Mouse (Mus musculus) forebrain, embryonic 11.5 days (tissue): ENCODE results near the gene Yaf2. TPM values are rescaled to one million over a fixed set of nuclear protein-coding genes. Genes with fewer than 3 reads are reported as not detected.
A peak's percentile ranks its signal among the peaks of the same experiment; 100 is the strongest.

Experiments
- ATAC-seq: fragments of 200-750 bp; cut with Nextera tagmentation; replicated peaks from 2 replicates; pipeline ENCODE4 v1.8.0; 2017; ENCODE audit warnings: moderate TSS enrichment; ENCODE audit not compliant: low FRiP score
- DNase-seq: peaks from one replicate; pipeline ENCODE4 v3.0.0-alpha.2; 2017; ENCODE audit warnings: low spot score
- H3K27ac ChIP-seq: fragments of 300-500 bp; sonication (generic); 2 replicates; pipeline ENCODE4 v1.5.1; 2014; ENCODE audit warnings: low read depth, low read length
- H3K27me3 ChIP-seq: fragments of 300-500 bp; sonication (generic); 2 replicates; pipeline ENCODE4 v1.6.1; 2014; ENCODE audit warnings: mild to moderate bottlenecking, low read length, mixed read lengths; ENCODE audit not compliant: control insufficient read depth, insufficient read depth
- H3K36me3 ChIP-seq: fragments of 300-500 bp; sonication (generic); 2 replicates; pipeline ENCODE4 v1.6.1; 2014; ENCODE audit warnings: mild to moderate bottlenecking, low read length, moderate library complexity, mixed read lengths; ENCODE audit not compliant: control insufficient read depth, insufficient read depth
- H3K4me1 ChIP-seq: fragments of 300-500 bp; sonication (generic); replicated peaks from 2 replicates; pipeline ENCODE4 v1.6.1; 2014; ENCODE audit warnings: low read length, mixed read lengths; ENCODE audit not compliant: control insufficient read depth, insufficient read depth
- H3K4me2 ChIP-seq: fragments of 300-500 bp; sonication (generic); 2 replicates; pipeline ENCODE4 v1.6.1; 2014; ENCODE audit warnings: low read depth, mild to moderate bottlenecking, low read length, moderate library complexity, mixed read lengths; ENCODE audit not compliant: severe bottlenecking
- H3K4me3 ChIP-seq: fragments of 300-500 bp; sonication (generic); 2 replicates; pipeline ENCODE4 v1.5.1; 2014; ENCODE audit warnings: low read depth, low read length
- H3K9ac ChIP-seq: fragments of 300-500 bp; sonication (generic); 2 replicates; pipeline ENCODE4 v1.6.1; 2014; ENCODE audit warnings: low read length
- H3K9me3 ChIP-seq: fragments of 300-500 bp; sonication (generic); 2 replicates; pipeline ENCODE4 v1.6.1; 2016; ENCODE audit warnings: low read length, mixed read lengths; ENCODE audit not compliant: control insufficient read depth
- WGBS: fragments of 180-500 bp; shearing (Covaris S2); extraction: QIAGEN DNeasy Blood & Tissue Kit; methylation state at CpG from one replicate; pipeline ENCODE4 v1.1.7; 2014; 5-methylcytosine and 5-hydroxymethylcytosine counted together
- polyA plus RNA-seq: library from polyadenylated mRNA; unstranded; fragments of >200 nt; fragmentation: Nextera tagmentation; extraction: Ambion mirVana; gene quantifications from 2 replicates; pipeline ENCODE4 v1.2.1, GENCODE M21; 2014

The Yaf2 gene
- polyA plus RNA-seq, 1 experiment from 2014 or later = 116 TPM

DNA sequence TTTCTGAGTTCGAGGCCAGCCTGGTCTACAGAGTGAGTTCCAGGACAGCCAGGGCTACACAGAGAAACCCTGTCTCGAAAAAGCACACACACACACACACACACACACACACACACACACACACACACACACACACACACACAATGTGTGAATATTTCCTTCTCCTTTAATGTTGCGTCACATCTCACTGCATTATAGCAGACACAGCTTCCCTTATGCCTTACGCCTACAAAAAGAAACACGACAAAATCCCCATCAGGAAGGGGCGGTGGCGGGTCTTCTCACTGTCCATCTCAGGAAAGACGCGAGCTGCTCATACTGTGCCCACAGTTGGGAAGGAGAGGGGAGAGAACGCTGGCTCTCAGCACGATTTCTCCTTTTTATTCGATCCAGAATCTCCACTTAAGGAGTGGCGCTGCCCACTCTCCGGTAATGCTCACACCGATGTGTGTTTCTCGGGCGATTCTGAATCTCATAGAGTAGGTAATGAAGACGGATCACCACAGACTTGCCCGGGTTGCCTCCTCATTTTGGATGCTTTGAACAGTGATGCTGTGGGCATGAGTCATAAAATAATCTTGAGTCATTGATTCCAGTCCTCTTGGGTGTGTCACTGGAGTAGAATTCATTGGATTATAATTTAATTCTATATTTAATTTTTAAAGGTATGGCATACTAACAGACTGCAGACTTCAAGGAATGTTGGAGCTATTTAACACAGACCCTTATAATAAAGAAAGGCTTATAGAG lies 21.8 kb upstream of the Yaf2 start:
- ATAC-seq (no peak), DNase-seq (no peak)
- H3K4me1 ChIP-seq = no peaks in the 10 kb centered on the region
- no peaks in the 10 kb centered on the region for H3K36me3 ChIP-seq
- no peaks in the 10 kb centered on the region for H3K9me3 ChIP-seq
- WGBS = 92% methylated on average over 19 of the region's 19 CpGs
- H3K27me3 ChIP-seq = no peaks in the 10 kb centered on the region
- H3K4me2 ChIP-seq = no peak overlapping the region
- H3K9ac ChIP-seq = no peak overlapping the region
- H3K27ac ChIP-seq = no peak overlapping the region
- H3K4me3 ChIP-seq = no peak overlapping the region

DNA sequence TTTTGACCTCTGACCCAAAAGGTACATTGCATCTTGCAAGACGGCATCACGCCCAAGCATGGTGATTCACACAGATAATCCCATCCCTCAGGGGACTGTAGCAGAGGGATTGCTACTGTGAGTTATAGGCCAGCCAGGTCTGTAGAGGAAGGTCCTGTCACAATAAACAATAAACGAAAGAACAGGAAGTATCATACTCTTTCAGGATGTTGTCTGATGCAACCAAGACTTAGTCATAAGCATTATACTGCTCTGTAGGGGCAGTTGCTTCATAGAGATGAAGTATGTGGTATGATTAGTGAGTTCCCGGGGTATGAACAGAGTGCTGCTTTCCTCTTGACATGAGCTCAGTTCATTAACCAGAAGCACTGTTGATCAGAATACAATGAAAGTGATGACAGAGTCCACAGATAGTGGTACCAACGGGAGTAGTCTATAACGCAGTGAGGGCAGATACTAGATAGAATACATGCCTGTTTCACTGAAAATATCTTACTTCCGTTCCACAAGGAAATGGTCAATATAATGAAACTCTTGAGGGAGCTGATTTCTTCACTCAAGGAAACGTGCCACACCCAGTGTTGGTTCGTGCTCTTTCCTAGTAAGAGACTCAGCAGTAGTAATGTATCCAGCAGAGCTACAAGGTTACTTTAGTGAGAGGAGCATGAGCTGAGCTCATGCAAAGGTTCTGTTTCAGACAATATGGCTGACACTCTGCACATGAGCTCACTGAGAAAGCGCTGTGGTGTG lies 4.1 kb upstream of the Yaf2 start:
- Histone ChIP-seq H3K27me3 (no peaks in the 10 kb centered on the region), H3K27ac (no peak overlapping the region), H3K4me3 (no peak overlapping the region), H3K36me3 (no peaks in the 10 kb centered on the region), H3K4me2 (no peak overlapping the region), H3K9ac (no peak overlapping the region), H3K9me3 (no peaks in the 10 kb centered on the region), H3K4me1 (peaks cover 3% of the 10 kb centered on the region)
- DNase-seq (no peak), ATAC-seq (no peak)
- WGBS = 88% methylated on average over 10 of the region's 10 CpGs

DNA sequence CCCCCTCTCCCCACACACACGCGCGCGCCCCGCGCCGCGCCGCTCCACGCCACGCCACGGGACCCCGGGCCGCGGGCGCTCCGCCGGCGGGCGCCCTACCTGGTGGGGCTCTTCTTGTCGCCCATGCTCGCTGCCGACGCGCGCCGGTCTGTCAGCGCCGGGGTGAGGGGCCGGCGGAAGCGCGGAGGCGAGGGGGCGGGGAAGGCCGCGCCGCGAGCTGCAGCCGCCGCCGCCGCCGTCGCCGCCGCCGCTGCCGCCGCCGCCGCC lies 144 bp downstream of the Yaf2 start:
- Histone ChIP-seq H3K4me3 (peak overlapping the region; percentile 92), H3K27me3 (no peaks in the 10 kb centered on the region), H3K9me3 (no peaks in the 10 kb centered on the region), H3K36me3 (no peaks in the 10 kb centered on the region), H3K9ac (peak overlapping the region; percentile 92), H3K4me1 (peaks cover 3% of the 10 kb centered on the region), H3K27ac (peak overlapping the region; percentile 85), H3K4me2 (peak overlapping the region; percentile 85; the same call in 1 of the 2 replicates)
- DNase-seq = no peak
- 0% methylated on average over 7 of the region's 52 CpGs for WGBS
- ATAC-seq = no peak; the same call in 1 of the 2 replicates

DNA sequence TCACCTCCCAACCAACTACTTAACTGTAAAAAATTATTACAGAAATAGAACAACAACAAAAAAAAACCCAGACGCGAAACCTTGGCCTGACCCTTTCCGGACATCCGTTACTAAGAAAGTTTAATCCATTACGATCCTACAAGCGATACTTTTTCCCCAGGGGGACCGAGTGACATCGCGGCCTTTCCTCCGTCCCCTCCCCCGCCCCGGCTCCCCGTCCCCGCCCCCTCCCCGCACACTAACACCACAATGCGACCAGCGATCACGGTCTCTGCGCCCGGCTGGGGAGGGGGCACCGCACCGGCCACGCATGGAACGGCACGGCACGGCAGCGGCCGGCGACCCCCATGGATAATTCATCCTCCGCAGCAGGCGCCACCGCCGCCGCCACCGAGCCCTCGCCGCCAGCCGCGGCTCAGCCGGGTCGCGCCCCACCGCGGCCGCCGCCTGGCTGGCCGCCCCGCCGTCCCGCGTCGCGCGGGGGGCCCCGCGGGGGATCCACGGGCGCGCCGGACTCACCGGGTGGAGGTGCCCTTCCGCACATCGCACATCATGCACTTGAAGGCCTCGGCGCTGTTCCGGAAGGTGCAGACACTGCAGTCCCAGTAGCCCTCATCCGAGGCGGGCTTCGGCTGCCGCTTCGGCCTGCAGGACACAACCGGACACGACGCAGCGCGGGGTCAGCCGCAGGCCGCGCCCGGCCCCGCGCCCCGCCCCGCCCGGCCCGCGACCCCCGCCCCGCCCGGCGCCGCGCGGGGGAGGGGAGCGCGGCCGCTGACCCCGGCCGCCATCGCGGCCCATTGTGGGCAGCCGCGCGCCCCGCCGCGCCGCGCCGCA lies 696 bp downstream of the Yaf2 start:
- Histone ChIP-seq H3K4me3 (peak overlapping the region; percentile 92), H3K9me3 (no peaks in the 10 kb centered on the region), H3K36me3 (no peaks in the 10 kb centered on the region), H3K27me3 (no peaks in the 10 kb centered on the region), H3K4me2 (peak overlapping the region; percentile 85), H3K27ac (peak overlapping the region; percentile 85), H3K9ac (peak overlapping the region; percentile 92), H3K4me1 (peaks cover 3% of the 10 kb centered on the region)
- ATAC-seq (peak; percentile 53), DNase-seq (peak; percentile 78)
- WGBS = 1% methylated on average over 88 of the region's 110 CpGs

DNA sequence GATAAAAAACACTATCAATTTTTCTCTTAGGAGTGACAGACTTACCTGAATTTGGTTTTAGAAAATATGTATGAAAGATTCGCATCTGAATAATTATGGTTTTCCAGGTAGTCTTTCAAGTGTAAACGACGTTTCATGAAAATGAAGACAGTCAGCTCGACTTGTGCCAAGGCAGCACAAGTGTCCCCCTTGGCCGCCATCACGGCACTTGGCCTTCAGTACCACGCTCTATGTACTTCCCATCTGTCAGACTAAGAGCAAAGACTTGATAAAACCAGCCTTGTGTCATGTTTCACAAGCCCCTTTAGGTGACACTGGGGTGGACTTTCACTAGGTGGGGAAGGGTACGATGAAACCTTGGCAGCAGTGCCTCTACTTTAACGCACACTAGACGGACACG lies 5.5 kb downstream of the Yaf2 start:
- Histone ChIP-seq H3K9me3 (no peaks in the 10 kb centered on the region), H3K4me1 (no peaks in the 10 kb centered on the region), H3K9ac (no peak overlapping the region), H3K4me3 (no peak overlapping the region), H3K27ac (no peak overlapping the region), H3K36me3 (no peaks in the 10 kb centered on the region), H3K4me2 (no peak overlapping the region), H3K27me3 (no peaks in the 10 kb centered on the region)
- 92% methylated on average over 11 of the region's 11 CpGs for WGBS
- DNase-seq (no peak), ATAC-seq (no peak)

DNA sequence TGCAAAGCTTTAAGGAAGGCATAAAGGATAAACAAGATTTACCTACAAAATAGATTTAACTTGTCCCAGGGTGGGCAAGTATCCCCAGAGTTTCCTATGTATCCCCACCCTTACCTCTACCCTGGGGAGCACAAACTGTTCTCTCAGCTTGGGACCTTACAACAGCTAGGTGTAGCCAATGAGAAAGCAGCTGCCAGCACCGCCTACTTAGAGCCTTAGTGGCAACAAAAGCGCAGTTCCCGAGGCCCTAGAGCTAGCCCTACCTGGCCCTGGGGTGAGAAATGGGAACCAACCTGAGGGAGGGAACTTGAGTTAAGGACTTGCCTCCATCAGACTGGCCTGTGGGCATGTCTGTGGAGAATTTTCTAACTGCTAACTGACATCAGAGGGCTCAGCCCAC lies 9.5 kb downstream of the Yaf2 start:
- Histone ChIP-seq H3K4me2 (no peak overlapping the region), H3K27ac (no peak overlapping the region), H3K4me3 (no peak overlapping the region), H3K9ac (no peak overlapping the region), H3K27me3 (no peaks in the 10 kb centered on the region), H3K36me3 (no peaks in the 10 kb centered on the region), H3K9me3 (no peaks in the 10 kb centered on the region), H3K4me1 (no peaks in the 10 kb centered on the region)
- 66% methylated on average over 3 of the region's 3 CpGs for WGBS
- DNase-seq (no peak), ATAC-seq (no peak)

DNA sequence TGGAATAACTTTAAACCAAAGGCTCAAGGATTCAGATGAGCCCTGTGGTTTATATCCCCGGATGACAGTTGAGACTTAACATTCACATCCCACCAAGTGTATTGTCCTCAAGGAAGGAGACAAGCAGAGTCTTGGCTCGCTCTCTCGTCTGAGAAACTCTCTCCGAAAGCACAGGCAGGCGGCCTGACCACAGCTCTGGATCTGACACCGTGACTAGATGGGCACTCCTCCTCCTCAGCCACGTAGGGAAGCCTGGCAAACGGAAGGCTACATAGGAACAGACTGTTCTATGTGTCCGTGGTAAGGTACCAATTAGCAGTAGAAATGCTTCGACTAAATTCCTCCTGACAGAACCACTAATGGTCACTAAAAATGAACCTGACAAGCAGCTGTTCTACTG lies 10.1 kb downstream of the Yaf2 start:
- Histone ChIP-seq H3K4me2 (no peak overlapping the region), H3K27ac (no peak overlapping the region), H3K27me3 (no peaks in the 10 kb centered on the region), H3K9me3 (no peaks in the 10 kb centered on the region), H3K36me3 (no peaks in the 10 kb centered on the region), H3K9ac (no peak overlapping the region), H3K4me3 (no peak overlapping the region), H3K4me1 (no peaks in the 10 kb centered on the region)
- ATAC-seq (no peak), DNase-seq (no peak)
- 87% methylated on average over 10 of the region's 10 CpGs for WGBS

DNA sequence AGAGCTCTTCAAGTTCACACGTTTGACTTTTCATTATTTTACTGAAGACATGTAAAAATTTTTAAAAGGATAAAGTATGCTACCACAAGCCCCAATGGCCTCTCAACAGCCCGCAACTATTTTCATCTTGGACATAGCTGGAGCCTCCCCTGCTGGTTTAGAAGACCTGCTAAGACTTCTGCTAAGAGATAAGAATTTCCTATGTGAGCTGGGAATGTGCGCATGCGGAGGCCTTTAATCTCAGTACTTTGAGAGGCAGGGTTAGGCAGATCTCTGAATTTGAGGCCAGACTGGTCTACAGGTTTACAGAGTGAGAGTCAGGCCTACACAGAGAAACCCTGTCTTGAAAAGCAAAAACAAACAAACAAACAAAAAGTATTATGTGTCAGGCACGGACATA lies 11.4 kb downstream of the Yaf2 start:
- no peak for ATAC-seq
- WGBS = 83% methylated on average over 5 of the region's 5 CpGs

More for the DNA sequence above, 11.4 kb downstream of the Yaf2 start:
- H3K9me3 ChIP-seq = no peaks in the 10 kb centered on the region
- H3K27me3 ChIP-seq = no peaks in the 10 kb centered on the region
- no peak for DNase-seq
- no peak overlapping the region for H3K4me2 ChIP-seq
- H3K9ac ChIP-seq = no peak overlapping the region
- H3K36me3 ChIP-seq = no peaks in the 10 kb centered on the region
- H3K4me1 ChIP-seq = no peaks in the 10 kb centered on the region
- H3K27ac ChIP-seq = no peak overlapping the region
- no peak overlapping the region for H3K4me3 ChIP-seq
